Mouse (Mus musculus) midbrain, embryonic 11.5 days (tissue): Measurements from ENCODE around the gene Bap1. TPM values are rescaled to one million over a fixed set of nuclear protein-coding genes. Genes with fewer than 3 reads are reported as not detected.
A peak's percentile ranks its signal among the peaks of the same experiment; 100 is the strongest.

Experiments used
- ATAC-seq: fragments of 200-750 bp; cut with Nextera tagmentation; 2 replicates; pipeline ENCODE4 v1.8.0; 2017; ENCODE audit warnings: moderate TSS enrichment, moderate library complexity; ENCODE audit not compliant: low FRiP score
- DNase-seq: peaks from one replicate; pipeline ENCODE4 v3.0.0; 2015; ENCODE audit warnings: low spot score; ENCODE audit errors: missing footprints
- H3K27ac ChIP-seq: fragments of 300-500 bp; sonication (generic); 2 replicates; pipeline ENCODE4 v1.5.1; 2014; ENCODE audit warnings: low read depth, low read length
- H3K27me3 ChIP-seq: fragments of 300-500 bp; sonication (generic); 2 replicates; pipeline ENCODE4 v1.6.1; 2014; ENCODE audit warnings: mild to moderate bottlenecking, low read length, moderate library complexity, mixed read lengths; ENCODE audit not compliant: control insufficient read depth, insufficient read depth
- H3K36me3 ChIP-seq: fragments of 300-500 bp; sonication (generic); 2 replicates; pipeline ENCODE4 v1.6.1; 2014; ENCODE audit warnings: mild to moderate bottlenecking, low read length, moderate library complexity, mixed read lengths; ENCODE audit not compliant: control insufficient read depth, insufficient read depth
- H3K4me1 ChIP-seq: fragments of 300-500 bp; sonication (generic); 2 replicates; pipeline ENCODE4 v1.6.1; 2014; ENCODE audit warnings: low read length; ENCODE audit not compliant: control insufficient read depth, insufficient read depth
- H3K4me2 ChIP-seq: fragments of 300-500 bp; sonication (generic); 2 replicates; pipeline ENCODE4 v1.6.1; 2014; ENCODE audit warnings: mild to moderate bottlenecking, moderate library complexity
- H3K4me3 ChIP-seq: fragments of 300-500 bp; sonication (generic); 2 replicates; pipeline ENCODE4 v1.5.1; 2014; ENCODE audit warnings: low read depth, low read length
- H3K9ac ChIP-seq: fragments of 300-500 bp; sonication (generic); 2 replicates; pipeline ENCODE4 v1.6.1; 2014; ENCODE audit warnings: low read length
- H3K9me3 ChIP-seq: fragments of 300-500 bp; sonication (generic); 2 replicates; pipeline ENCODE4 v1.6.1; 2016; ENCODE audit warnings: low read length; ENCODE audit not compliant: control insufficient read depth
- WGBS: fragments of 180-500 bp; shearing (Covaris S2); extraction: QIAGEN DNeasy Blood & Tissue Kit; methylation state at CpG from one replicate; pipeline ENCODE4 v1.1.7; 2014; 5-methylcytosine and 5-hydroxymethylcytosine counted together
- polyA plus RNA-seq: library from polyadenylated mRNA; unstranded; fragments of >200 nt; fragmentation: Nextera tagmentation; extraction: Ambion mirVana; gene quantifications from 2 replicates; pipeline ENCODE4 v1.2.1, GENCODE M21; 2014

The Bap1 gene
- 95.7 and 95.9 TPM in 2 replicates for polyA plus RNA-seq

DNA sequence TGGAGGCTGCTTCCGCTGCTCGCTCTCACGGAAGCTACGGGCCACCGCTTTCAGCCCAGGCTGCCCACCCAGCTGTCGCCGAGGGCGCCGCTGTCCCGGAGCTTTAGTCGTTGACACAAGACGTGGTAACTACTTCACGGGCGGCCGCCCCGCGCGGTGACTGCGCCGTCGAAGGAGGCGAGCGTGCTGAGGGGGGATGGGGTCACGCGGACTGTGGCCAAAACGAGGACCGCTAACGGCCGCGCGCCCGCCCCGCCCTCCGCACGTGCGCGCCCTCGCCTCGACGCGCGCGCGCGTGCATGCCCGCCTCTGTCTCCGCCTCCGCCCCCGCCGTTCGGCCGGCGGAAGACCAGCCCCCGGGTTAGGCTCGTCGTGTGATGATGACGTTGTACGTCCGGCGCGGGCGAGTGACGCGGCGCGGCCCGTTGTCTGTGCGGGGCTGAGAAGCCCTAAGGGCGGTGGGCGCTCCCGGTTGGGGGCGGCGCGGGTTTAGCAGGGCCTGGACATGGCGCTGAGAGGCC, at the start of gene Bap1, which contains the start of gene Phf7:
Gene Bap1 (plus strand): TSS at position 367 of the 521 bp plus-strand sequence.
Gene Phf7 (minus strand): TSS at position 234 of the 521 bp plus-strand sequence.
- Histone ChIP-seq H3K9ac (peak within 1 kb of the TSS; percentile 96), H3K27me3 (no peaks in the 10 kb centered on the region), H3K4me3 (peak within 1 kb of the TSS; percentile 98), H3K4me1 (peaks cover 11% of the 10 kb centered on the region; the same call in 1 of the 2 replicates), H3K36me3 (peaks cover 19% of the 10 kb centered on the region), H3K9me3 (no peaks in the 10 kb centered on the region), H3K27ac (peak within 1 kb of the TSS; percentile 71), H3K4me2 (peak within 1 kb of the TSS; percentile 91)
- peak; percentile 94 for ATAC-seq
- DNase-seq, result peak; percentile 100
- WGBS, result under 1% methylated on average over 75 of the region's 75 CpGs

DNA sequence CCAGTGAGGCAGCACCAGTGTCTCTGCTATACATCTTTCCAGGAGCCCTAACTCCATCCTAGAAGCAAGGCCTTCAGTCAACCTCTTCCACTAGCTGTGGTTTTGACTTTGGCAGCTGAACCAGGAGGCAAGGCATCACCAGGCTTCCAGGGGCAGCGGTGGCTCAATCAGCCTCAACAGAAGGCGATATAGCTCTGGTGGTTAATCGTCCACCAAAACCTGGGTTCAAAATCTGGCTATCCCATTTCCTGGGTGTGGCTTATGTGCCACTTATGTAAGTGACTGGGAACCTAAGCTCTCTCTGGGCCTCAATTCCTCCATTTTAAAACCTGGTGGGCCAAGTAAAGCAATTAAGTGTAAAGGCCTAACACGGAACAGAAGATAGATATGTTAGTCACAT, 46.4 kb upstream of the Bap1 start:
- ATAC-seq (no peak), DNase-seq (no peak)
- WGBS, result 89% methylated on average over 4 of the region's 4 CpGs
- Histone ChIP-seq H3K4me3 (peak overlapping the region; percentile 83), H3K4me1 (peaks cover 9% of the 10 kb centered on the region), H3K27ac (no peak overlapping the region), H3K9me3 (no peaks in the 10 kb centered on the region), H3K9ac (peak overlapping the region; percentile 97), H3K27me3 (no peaks in the 10 kb centered on the region), H3K4me2 (peak overlapping the region; percentile 98), H3K36me3 (peaks cover 28% of the 10 kb centered on the region)

DNA sequence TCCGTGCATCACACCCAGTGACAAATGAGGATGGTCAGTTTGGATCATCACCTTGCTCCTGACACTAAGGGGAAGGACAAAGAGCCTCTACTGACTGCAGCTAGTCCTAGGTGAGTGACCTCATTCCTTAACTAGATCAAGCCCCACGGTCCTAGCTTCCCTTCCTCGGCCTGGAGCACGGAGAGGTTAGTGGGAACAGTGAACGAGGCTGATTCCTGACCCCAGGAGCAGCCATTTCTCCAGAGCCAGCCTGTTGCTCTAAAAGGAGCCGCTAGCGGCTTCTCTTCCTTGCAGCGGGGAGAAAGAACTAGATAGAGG, 46.0 kb upstream of the Bap1 start:
- no peak for DNase-seq
- 31% methylated on average over 7 of the region's 8 CpGs for WGBS
- Histone ChIP-seq H3K27me3 (no peaks in the 10 kb centered on the region), H3K4me1 (peaks cover 9% of the 10 kb centered on the region), H3K36me3 (peaks cover 27% of the 10 kb centered on the region), H3K4me2 (peak overlapping the region; percentile 98), H3K9me3 (no peaks in the 10 kb centered on the region), H3K4me3 (peak overlapping the region; percentile 83), H3K9ac (peak overlapping the region; percentile 97), H3K27ac (peak overlapping the region; percentile 73; the same call in 1 of the 2 replicates)
- ATAC-seq, result peak; percentile 12; the same call in 1 of the 2 replicates

DNA sequence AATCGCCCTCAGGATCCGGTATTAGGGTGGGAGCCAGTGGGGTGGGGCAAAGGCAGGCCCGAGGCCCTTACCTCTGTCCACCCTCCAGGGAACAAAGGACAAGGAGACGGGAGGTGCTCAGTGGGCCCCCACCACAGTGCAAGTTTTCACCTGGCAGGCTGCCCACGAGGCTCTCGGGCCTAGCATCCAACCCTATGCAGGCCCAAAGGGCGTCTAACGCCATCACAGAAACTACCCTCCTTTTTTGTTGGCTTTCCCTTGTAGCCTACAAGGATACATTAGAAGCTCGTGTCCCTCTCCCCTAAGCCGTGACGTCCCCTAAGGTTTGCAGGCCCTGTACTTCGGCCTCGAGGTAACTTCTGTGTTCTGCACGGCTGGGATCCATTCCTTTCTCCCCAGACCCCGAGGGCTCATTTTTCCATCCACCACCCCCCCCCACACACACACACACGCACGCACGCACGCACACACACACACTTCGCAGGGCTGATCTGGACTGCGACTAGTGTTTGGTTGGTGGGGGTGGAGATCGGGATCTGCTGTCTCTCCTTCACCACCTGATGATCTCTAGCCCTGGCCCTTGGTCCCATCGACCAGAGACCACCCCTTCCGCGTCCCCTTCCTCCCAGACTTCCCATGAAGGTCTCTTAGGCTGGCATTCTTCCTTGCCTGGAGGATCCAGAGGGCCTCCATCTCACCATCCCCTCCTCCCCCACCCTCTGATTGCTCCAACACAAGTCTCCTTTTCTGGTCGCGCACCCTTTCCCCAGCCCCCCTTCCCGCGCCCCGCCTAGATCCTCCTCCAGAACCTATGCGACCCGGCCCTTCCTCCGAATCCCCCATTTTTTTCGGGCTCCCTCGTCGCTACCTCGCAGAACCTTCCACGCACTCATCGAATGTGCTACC, 45.4 kb upstream of the Bap1 start:
- H3K36me3 ChIP-seq, result peaks cover 24% of the 10 kb centered on the region

DNA sequence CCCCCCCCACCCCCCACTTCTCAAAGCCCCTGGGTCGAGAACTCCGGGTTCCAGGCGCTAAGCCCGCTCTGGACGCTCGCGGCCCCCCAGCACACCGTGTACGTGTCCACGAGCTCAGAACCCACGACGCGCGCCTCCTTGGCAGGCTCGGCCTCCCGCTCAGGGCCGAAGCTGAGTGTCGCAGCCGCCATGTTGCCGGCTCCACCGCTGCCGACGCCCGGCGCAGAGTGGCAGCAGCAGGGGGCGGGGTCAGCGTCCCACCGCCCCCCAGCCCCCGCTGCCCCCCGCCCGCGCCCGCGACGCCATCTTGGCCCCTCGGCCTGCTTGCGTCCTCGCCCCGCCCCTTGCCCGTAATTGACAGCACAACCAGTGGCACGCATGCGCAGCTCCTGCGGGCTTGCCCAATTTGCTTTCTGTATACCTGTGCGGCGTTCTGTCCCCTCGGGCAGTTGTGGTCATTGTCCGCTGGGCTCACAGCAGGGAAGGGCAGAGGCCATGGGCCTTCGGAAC, 44.7 kb upstream of the Bap1 start:
- Histone ChIP-seq H3K4me2 (peak overlapping the region; percentile 98), H3K9me3 (no peaks in the 10 kb centered on the region), H3K27ac (peak overlapping the region; percentile 73), H3K36me3 (peaks cover 21% of the 10 kb centered on the region), H3K27me3 (no peaks in the 10 kb centered on the region), H3K9ac (peak overlapping the region; percentile 97), H3K4me3 (peak overlapping the region; percentile 83), H3K4me1 (peaks cover 9% of the 10 kb centered on the region)
- WGBS, result under 1% methylated on average over 37 of the region's 48 CpGs
- peak; percentile 79 for ATAC-seq
- peak; percentile 98 for DNase-seq

More for the DNA sequence above, 45.4 kb upstream of the Bap1 start:
- Histone ChIP-seq H3K4me1 (peaks cover 9% of the 10 kb centered on the region), H3K9ac (peak overlapping the region; percentile 97), H3K9me3 (no peaks in the 10 kb centered on the region), H3K4me2 (peak overlapping the region; percentile 98), H3K27ac (peak overlapping the region; percentile 73), H3K27me3 (no peaks in the 10 kb centered on the region), H3K4me3 (peak overlapping the region; percentile 83)
- WGBS, result 1% methylated on average over 38 of the region's 39 CpGs
- ATAC-seq (peak; percentile 75), DNase-seq (peak; percentile 94)

DNA sequence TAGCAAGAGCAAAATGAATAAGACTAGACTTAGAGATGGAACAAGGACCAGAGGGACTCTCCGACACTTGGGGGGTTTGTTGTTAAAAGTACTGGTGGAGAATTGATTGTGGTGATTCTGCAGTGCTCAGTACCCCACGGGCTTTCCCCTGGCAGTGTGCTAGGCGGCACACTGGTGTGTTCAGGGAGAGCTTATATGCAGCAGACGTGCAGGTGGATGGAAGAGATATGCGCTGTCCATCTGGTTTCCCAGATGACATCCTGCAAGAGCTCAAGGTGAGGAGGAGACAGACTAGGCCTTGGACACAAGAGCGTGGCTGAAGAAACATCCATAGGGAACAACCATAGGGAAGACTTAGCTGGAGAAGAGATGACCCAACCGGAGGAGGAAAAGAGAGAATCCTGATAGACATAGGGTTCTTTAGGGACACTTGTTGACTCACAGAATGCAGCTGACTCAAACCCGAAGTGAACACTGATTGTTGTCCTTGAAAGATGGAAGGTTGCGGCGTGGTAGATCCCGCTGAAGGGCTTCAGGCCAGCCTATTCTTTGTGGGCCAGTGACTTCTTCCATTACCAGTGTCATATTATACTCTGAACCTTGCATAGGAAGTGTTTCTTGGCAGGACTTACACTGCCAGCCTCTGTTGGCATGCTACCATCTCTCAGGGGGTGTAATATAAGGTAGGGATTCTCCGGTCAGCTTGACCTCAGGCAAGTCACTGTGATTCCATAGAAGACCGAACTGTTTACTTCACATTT, 44.0 kb upstream of the Bap1 start:
- no peaks in the 10 kb centered on the region for H3K27me3 ChIP-seq
- no peak overlapping the region for H3K27ac ChIP-seq
- no peak for DNase-seq
- 83% methylated on average over 13 of the region's 13 CpGs for WGBS
- peak overlapping the region; percentile 98 for H3K4me2 ChIP-seq
- H3K9me3 ChIP-seq, result no peaks in the 10 kb centered on the region
- peaks cover 9% of the 10 kb centered on the region for H3K4me1 ChIP-seq
- H3K9ac ChIP-seq, result peak overlapping the region; percentile 97
- ATAC-seq, result peak; percentile 49
- peak overlapping the region; percentile 83 for H3K4me3 ChIP-seq
- peaks cover 16% of the 10 kb centered on the region for H3K36me3 ChIP-seq

DNA sequence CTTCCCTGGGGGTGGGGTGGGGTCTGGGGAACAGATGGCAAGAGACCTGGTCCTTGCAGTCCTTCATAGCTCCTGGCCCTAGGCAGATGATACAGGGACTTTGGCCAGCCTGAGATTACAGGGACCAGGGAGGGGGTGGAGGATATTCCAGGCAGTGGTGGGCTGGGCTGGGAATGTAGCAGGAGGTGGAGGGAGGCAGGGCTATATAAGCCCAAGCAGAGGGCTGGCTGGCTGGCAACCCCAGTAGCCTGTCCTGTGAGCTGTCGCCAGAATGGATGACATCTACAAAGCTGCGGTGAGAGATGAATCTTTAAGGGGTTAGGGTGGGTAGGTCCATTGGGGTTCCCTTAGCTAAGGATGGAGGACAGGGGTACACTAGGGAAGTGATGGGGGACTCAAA, 43.2 kb upstream of the Bap1 start, which contains the start of gene Tnnc1:
Gene Tnnc1 (plus strand): TSS at position 229 of the 400 bp plus-strand sequence.
- Histone ChIP-seq H3K9me3 (no peaks in the 10 kb centered on the region), H3K27ac (no peak within 1 kb of the TSS), H3K36me3 (peaks cover 11% of the 10 kb centered on the region), H3K9ac (peak within 1 kb of the TSS; percentile 97; the same call in 1 of the 2 replicates), H3K4me3 (peak within 1 kb of the TSS; percentile 83), H3K27me3 (no peaks in the 10 kb centered on the region), H3K4me2 (peak within 1 kb of the TSS; percentile 98), H3K4me1 (peaks cover 9% of the 10 kb centered on the region)
- DNase-seq (no peak), ATAC-seq (no peak)
- 84% methylated on average over 2 of the region's 2 CpGs for WGBS

DNA sequence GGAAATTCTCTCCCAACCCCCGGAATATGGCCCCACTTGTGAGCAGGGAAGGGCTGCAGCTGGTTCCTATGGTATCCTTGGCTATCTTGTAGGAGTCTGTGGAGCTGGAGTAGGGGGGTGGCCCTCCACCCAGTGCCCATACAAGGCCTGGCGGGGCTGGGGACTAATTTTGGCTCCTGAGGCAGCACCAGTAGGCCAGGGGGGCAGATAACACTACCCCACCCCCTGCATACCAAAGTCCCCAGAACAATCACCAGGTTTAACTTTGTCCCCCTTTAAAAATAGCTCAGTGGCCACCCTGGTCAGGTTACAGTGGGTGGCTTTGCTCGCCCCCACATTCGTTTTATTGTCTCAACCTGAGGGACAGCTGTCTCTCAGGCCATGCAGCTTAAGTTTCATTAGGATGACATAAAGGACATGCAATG, 42.1 kb upstream of the Bap1 start:
- Histone ChIP-seq H3K4me1 (peaks cover 9% of the 10 kb centered on the region), H3K27me3 (no peaks in the 10 kb centered on the region), H3K9me3 (no peaks in the 10 kb centered on the region), H3K36me3 (peaks cover 2% of the 10 kb centered on the region; the same call in 1 of the 2 replicates), H3K27ac (no peak overlapping the region), H3K4me2 (no peak overlapping the region), H3K4me3 (no peak overlapping the region), H3K9ac (no peak overlapping the region)
- DNase-seq (no peak), ATAC-seq (no peak)
- 79% methylated on average over 4 of the region's 4 CpGs for WGBS
